Mouse (Mus musculus): ENCODE measurements around the gene Marc2. TPM values are rescaled to one million over a fixed set of nuclear protein-coding genes. Genes with fewer than 3 reads are reported as not detected.

The Marc2 gene
- polyA plus RNA-seq, 1 experiment from 2014 or later, result 555 TPM

GRCm38 (mm10) chr1:184851741-184852618 lies 5.7 kb upstream of the Marc2 start:
- no peaks in the 10 kb centered on the region for H3K4me1 ChIP-seq (replicated peaks; ENCODE audit: control insufficient read depth, insufficient read depth, low read length)
- H3K9ac ChIP-seq (ENCODE audit: low read depth, low read length), result peak overlapping the region; percentile 18; the same call in 1 of the 2 replicates
- 6% methylated on average over 31 of the region's 31 CpGs for whole genome bisulfite sequencing

GRCm38 (mm10) chr1:184851166-184851565 lies 4.9 kb upstream of the Marc2 start:
- H3K9ac ChIP-seq (ENCODE audit: low read depth, low read length), result no peak overlapping the region; the same call in 1 of the 2 replicates
- H3K4me1 ChIP-seq (replicated peaks; ENCODE audit: control insufficient read depth, insufficient read depth, low read length), result no peaks in the 10 kb centered on the region
- no peaks in the 10 kb centered on the region for H3K36me3 ChIP-seq (ENCODE audit: control insufficient read depth, insufficient read depth)
- H3K4me3 ChIP-seq (ENCODE audit: low read depth, low read length), result no peak overlapping the region
- ATAC-seq, result 0 out of 2 replicates have a peak, but pooled peaks have one; percentile 14
- H3K27ac ChIP-seq (ENCODE audit: low read depth, low read length), result peak overlapping the region; percentile 82
- H3K4me2 ChIP-seq (replicated peaks; ENCODE audit: low read depth), result no peak overlapping the region
- no peak for TF ChIP-seq CTCF (IDR thresholded peaks at IDR 0.05; ENCODE audit: low read depth)
- no peaks in the 10 kb centered on the region for H3K9me3 ChIP-seq (ENCODE audit: control insufficient read depth)
- no peaks in the 10 kb centered on the region for H3K27me3 ChIP-seq (replicated peaks; ENCODE audit: control insufficient read depth, insufficient read depth, low read length)
- WGBS, result 24% methylated on average over 7 of the region's 7 CpGs

More at GRCm38 (mm10) chr1:184851741-184852618, 5.7 kb upstream of the Marc2 start:
- peak; percentile 91 for ATAC-seq
- Histone ChIP-seq H3K27me3 (replicated peaks; ENCODE audit: control insufficient read depth, insufficient read depth, low read length) (no peaks in the 10 kb centered on the region), H3K4me2 (replicated peaks; ENCODE audit: low read depth) (peak overlapping the region; percentile 49), H3K36me3 (ENCODE audit: control insufficient read depth, insufficient read depth) (no peaks in the 10 kb centered on the region), H3K4me3 (ENCODE audit: low read depth, low read length) (no peak overlapping the region), H3K27ac (ENCODE audit: low read depth, low read length) (peak overlapping the region; percentile 82), H3K9me3 (ENCODE audit: control insufficient read depth) (no peaks in the 10 kb centered on the region)
- peak; percentile 91 for TF ChIP-seq CTCF (IDR thresholded peaks at IDR 0.05; ENCODE audit: low read depth)

GRCm38 (mm10) chr1:184846973-184847372 lies 722 bp upstream of the Marc2 start:
- peak overlapping the region; percentile 88 for H3K4me2 ChIP-seq (replicated peaks; ENCODE audit: low read depth)
- WGBS, result 40% methylated on average over 3 of the region's 3 CpGs
- no peak for ATAC-seq
- no peak overlapping the region for H3K9ac ChIP-seq (ENCODE audit: low read depth, low read length)
- H3K27ac ChIP-seq (ENCODE audit: low read depth, low read length), result no peak overlapping the region
- H3K36me3 ChIP-seq (ENCODE audit: control insufficient read depth, insufficient read depth), result no peaks in the 10 kb centered on the region
- H3K27me3 ChIP-seq (replicated peaks; ENCODE audit: control insufficient read depth, insufficient read depth, low read length), result no peaks in the 10 kb centered on the region
- no peak overlapping the region for H3K4me3 ChIP-seq (ENCODE audit: low read depth, low read length)
- no peak for TF ChIP-seq CTCF (IDR thresholded peaks at IDR 0.05; ENCODE audit: low read depth)
- H3K4me1 ChIP-seq (replicated peaks; ENCODE audit: control insufficient read depth, insufficient read depth, low read length), result 0 out of 2 replicates have a peak, but pooled peaks cover 7% of the 10 kb centered on the region
- no peaks in the 10 kb centered on the region for H3K9me3 ChIP-seq (ENCODE audit: control insufficient read depth)

DNA sequence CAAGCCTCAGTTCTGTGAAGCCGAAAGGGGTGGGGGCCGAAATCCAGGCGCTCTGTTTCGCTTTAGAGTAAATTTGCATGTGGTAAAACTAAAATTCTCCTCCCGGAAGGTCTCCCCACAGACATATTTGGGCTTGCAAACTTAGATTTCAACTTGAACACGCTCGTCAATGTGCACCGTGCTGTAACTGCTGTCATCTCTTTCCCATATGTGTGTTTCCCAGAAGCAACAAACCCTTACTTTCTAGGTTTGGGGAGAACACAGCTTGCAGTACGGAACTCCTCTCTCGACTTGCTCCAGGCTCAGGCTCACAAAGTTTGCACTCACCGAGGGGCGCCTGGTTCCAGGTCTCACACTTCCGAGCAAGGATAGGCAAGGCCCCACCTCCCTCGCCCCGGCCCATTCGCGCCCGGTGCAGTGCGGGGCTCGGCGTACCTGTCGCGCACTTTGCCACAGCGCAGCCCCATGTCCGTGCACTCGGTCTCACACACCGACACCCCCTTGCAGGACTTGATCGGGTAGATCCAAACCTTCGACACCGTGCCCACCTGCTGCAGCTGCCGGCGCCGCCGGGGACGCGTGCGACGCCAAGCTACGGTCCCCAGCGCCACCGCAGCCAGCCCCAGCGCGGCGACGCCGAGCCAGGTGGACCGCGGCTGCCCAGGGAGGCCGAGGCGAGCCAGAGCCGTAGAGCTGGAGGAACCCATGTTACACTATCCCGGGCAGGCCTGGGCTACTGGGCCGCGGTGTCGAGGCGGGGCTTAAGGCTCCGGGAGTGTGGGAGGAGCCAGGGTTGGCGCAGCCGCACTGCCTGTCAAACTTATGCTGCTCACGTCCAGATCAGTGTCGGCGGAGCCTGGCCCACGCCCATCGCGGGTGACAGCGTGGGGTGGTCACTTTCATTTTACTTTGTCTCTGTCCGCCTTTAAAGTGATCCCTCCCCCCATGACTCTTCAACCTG lies 860 bp downstream of the Marc2 start:
- peaks cover 8% of the 10 kb centered on the region; the same call in 1 of the 2 replicates for H3K36me3 ChIP-seq (ENCODE audit: control insufficient read depth, insufficient read depth)
- ATAC-seq, result peak; percentile 95
- H3K9me3 ChIP-seq (ENCODE audit: control insufficient read depth), result no peaks in the 10 kb centered on the region
- 0 out of 2 replicates have a peak, but pooled peaks cover 7% of the 10 kb centered on the region for H3K4me1 ChIP-seq (replicated peaks; ENCODE audit: control insufficient read depth, insufficient read depth, low read length)
- peak; percentile 5; the same call in 1 of the 2 replicates for TF ChIP-seq CTCF (IDR thresholded peaks at IDR 0.05; ENCODE audit: low read depth)
- WGBS, result under 1% methylated on average over 66 of the region's 67 CpGs
- H3K27ac ChIP-seq (ENCODE audit: low read depth, low read length), result peak overlapping the region; percentile 93
- peak overlapping the region; percentile 79 for H3K9ac ChIP-seq (ENCODE audit: low read depth, low read length)
- H3K27me3 ChIP-seq (replicated peaks; ENCODE audit: control insufficient read depth, insufficient read depth, low read length), result no peaks in the 10 kb centered on the region
- H3K4me2 ChIP-seq (replicated peaks; ENCODE audit: low read depth), result peak overlapping the region; percentile 88
- H3K4me3 ChIP-seq (ENCODE audit: low read depth, low read length), result peak overlapping the region; percentile 89

- peaks cover 17% of the 10 kb centered on the region; the same call in 1 of the 2 replicates for H3K36me3 ChIP-seq (ENCODE audit: control insufficient read depth, insufficient read depth)
- peak overlapping the region; percentile 89 for H3K4me3 ChIP-seq (ENCODE audit: low read depth, low read length)
- H3K4me2 ChIP-seq (replicated peaks; ENCODE audit: low read depth), result peak overlapping the region; percentile 88
- H3K27me3 ChIP-seq (replicated peaks; ENCODE audit: control insufficient read depth, insufficient read depth, low read length), result no peaks in the 10 kb centered on the region
- WGBS, result 16% methylated on average over 15 of the region's 15 CpGs
- no peaks in the 10 kb centered on the region for H3K9me3 ChIP-seq (ENCODE audit: control insufficient read depth)
- H3K27ac ChIP-seq (ENCODE audit: low read depth, low read length), result peak overlapping the region; percentile 93
- H3K4me1 ChIP-seq (replicated peaks; ENCODE audit: control insufficient read depth, insufficient read depth, low read length), result 0 out of 2 replicates have a peak, but pooled peaks cover 7% of the 10 kb centered on the region
- TF ChIP-seq CTCF (IDR thresholded peaks at IDR 0.05; ENCODE audit: low read depth), result peak; percentile 54
- H3K9ac ChIP-seq (ENCODE audit: low read depth, low read length), result peak overlapping the region; percentile 79
- ATAC-seq, result no peak
These were observed 1.8 kb downstream of the Marc2 start for GRCm38 (mm10) chr1:184844326-184845066.

All from intestine, postnatal 0 days (tissue).